Mouse (Mus musculus) spleen, adult 2 months (tissue): ENCODE measurements at regions not wholly inside any gene's neighbourhood (a gene's known extent, or its start where the extent isn't known, plus 50 kb on each side); places are given as distances from the start of the nearest gene placed in this dataset.

ENCODE experiments used
- DNase-seq, 2 experiments: peaks; one replicate each; pipeline versions ENCODE4 v3.0.0 to v3.0.0-alpha.2; 2012 to 2021; ENCODE audit warnings: low spot score in 2 of 2, low read depth in 1 of 2
- H3K27ac ChIP-seq: fragments of 200-500 bp; 2 replicates; pipeline ENCODE4 v1.5.1; 2012; ENCODE audit warnings: low read length, inconsistent platforms; ENCODE audit not compliant: insufficient read depth
- H3K27me3 ChIP-seq: fragments of 200-500 bp; 2 replicates; pipeline ENCODE4 v1.6.1; 2012; ENCODE audit warnings: mild to moderate bottlenecking, moderate library complexity, low read length, inconsistent platforms; ENCODE audit not compliant: control insufficient read depth, insufficient read depth
- H3K36me3 ChIP-seq: fragments of 200-500 bp; 2 replicates; pipeline ENCODE4 v1.6.1; 2012; ENCODE audit warnings: mild to moderate bottlenecking, low read length, inconsistent platforms; ENCODE audit not compliant: control insufficient read depth, insufficient read depth
- H3K4me1 ChIP-seq: fragments of 200-500 bp; 2 replicates; pipeline ENCODE4 v1.6.1; 2011; ENCODE audit warnings: inconsistent platforms; ENCODE audit not compliant: control insufficient read depth, insufficient read depth, insufficient read length
- H3K4me3 ChIP-seq: fragments of 200-500 bp; 2 replicates; pipeline ENCODE4 v1.5.1; 2011; ENCODE audit warnings: mild to moderate bottlenecking, inconsistent platforms; ENCODE audit not compliant: insufficient read depth, insufficient read length; ENCODE audit errors: extremely low read depth
- CTCF ChIP-seq: fragments of 200-500 bp; IDR thresholded peaks from 2 replicates; pipeline ENCODE4 v1.5.1; 2011; ENCODE audit warnings: mild to moderate bottlenecking, inconsistent platforms; ENCODE audit not compliant: insufficient read depth, insufficient read length, insufficient replicate concordance; ENCODE audit errors: extremely low read depth
- POLR2A ChIP-seq: fragments of 200-500 bp; IDR thresholded peaks from 2 replicates; pipeline ENCODE4 v1.6.1; 2011; ENCODE audit warnings: low read depth, low read length, inconsistent platforms
- WGBS: fragments of 180-500 bp; shearing (Covaris S2); methylation state at CpG from one replicate; pipeline ENCODE4 v1.1.7; 2018; 5-methylcytosine and 5-hydroxymethylcytosine counted together

- DNase-seq: no peak
- H3K27me3 ChIP-seq: no peaks in the 10 kb centered on the region
- no peaks in the 10 kb centered on the region for H3K36me3 ChIP-seq
- WGBS: 87% methylated on average over 1 of the region's 1 CpGs
- no peaks in the 10 kb centered on the region for H3K4me1 ChIP-seq
- H3K27ac ChIP-seq: no peak overlapping the region
- TF ChIP-seq POLR2A (no peak), CTCF (no peak)
- H3K4me3 ChIP-seq: no peak overlapping the region
These were observed 130.7 kb upstream of the Gprin3 start for GRCm38 (mm10) chr6:59556668-59557310.

GRCm38 (mm10) chr6:59537025-59537424, 110.9 kb upstream of the Gprin3 start:
- no peaks in the 10 kb centered on the region for H3K4me1 ChIP-seq
- no peak overlapping the region for H3K27ac ChIP-seq
- 64% methylated on average over 2 of the region's 2 CpGs for WGBS
- no peaks in the 10 kb centered on the region for H3K36me3 ChIP-seq
- no peak for TF ChIP-seq CTCF
- TF ChIP-seq POLR2A: no peak
- no peaks in the 10 kb centered on the region for H3K27me3 ChIP-seq
- DNase-seq: no peak
- no peak overlapping the region for H3K4me3 ChIP-seq

DNA sequence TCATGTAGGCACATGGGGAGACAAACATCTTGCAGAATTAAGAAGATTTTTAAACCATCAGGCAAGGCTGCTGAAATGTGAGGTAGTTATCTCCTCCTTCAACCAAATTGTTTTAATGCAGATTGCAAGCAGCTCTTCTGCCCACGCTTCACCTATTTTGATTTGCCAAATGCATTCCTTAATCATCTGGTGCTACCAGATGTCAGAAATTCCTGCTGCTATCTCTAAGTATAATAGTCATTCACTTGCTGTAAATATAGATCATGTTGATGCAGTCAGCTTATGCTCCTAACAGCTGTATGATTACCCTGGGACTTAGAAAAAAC, 98.8 kb upstream of the Gprin3 start:
- Histone ChIP-seq H3K27ac (no peak overlapping the region), H3K4me3 (no peak overlapping the region), H3K27me3 (no peaks in the 10 kb centered on the region), H3K4me1 (no peaks in the 10 kb centered on the region), H3K36me3 (no peaks in the 10 kb centered on the region)
- no peak for DNase-seq
- WGBS: 94% methylated on average over 1 of the region's 1 CpGs
- no peak for TF ChIP-seq CTCF
- TF ChIP-seq POLR2A: no peak

DNA sequence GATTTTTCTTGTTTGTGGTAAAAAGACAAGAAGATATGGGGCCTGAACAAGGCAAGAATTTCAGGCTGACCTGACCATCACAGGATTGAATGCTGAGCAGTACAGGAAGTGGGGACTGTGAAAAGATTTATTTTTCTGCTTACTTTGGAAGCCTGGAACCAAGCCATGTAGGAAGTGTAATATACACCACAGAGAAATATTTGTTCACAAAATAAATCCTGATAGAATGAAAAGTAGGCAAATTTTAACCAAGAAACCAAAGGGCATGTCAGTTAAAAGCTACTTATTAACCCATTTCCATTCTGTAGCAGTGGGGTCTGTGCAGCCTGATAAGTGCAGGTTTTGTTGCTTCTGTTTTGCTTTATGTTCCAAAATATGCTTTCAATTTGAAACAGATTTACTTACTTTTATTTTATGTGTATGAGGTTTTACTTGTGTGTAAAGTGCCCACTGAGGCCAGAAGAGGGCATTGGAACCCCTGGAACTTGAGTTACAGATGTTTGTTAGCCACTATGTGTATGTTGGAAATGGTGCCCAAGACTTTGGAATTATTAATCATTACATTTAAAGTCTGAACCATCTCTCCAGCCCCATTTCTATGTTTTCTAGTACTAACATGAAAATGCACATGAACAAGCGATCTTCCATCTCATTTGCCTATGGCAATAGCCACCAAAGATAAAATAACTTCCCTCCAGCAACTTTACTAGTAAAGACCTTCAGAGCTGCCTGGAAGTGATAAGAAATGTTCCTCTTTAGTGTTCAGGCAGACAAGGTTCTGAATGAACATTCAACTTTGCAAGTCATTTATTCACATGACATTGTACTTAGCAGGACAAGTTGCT, 98.2 kb upstream of the Gprin3 start:
- H3K4me1 ChIP-seq: no peaks in the 10 kb centered on the region
- TF ChIP-seq CTCF: no peak
- no peak for TF ChIP-seq POLR2A
- no peaks in the 10 kb centered on the region for H3K36me3 ChIP-seq
- no peak overlapping the region for H3K27ac ChIP-seq
- WGBS: 66% methylated on average over 1 of the region's 1 CpGs
- no peaks in the 10 kb centered on the region for H3K27me3 ChIP-seq
- H3K4me3 ChIP-seq: no peak overlapping the region
- no peak for DNase-seq

DNA sequence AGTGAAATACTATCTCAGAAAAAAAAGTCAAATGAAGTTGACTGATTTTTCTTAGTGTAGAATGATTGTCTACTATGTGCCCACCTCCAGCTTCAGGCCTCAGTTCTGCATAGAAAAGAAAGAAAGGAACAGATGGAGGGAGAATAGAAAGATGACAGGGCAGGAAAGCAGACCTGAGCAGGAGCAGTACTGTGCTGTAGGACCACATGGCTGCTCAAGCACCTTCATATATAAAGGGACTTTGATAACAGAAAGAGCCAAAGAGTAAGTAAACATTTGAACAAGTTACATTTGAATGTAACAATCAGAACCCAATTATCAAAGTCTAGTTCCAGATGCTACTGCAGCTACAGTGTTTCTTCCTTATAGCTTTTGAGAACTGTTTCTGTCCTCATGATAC, 96.9 kb upstream of the Gprin3 start:
- no peak overlapping the region for H3K27ac ChIP-seq
- no peak for DNase-seq
- no peak for TF ChIP-seq CTCF
- no peak for TF ChIP-seq POLR2A

DNA sequence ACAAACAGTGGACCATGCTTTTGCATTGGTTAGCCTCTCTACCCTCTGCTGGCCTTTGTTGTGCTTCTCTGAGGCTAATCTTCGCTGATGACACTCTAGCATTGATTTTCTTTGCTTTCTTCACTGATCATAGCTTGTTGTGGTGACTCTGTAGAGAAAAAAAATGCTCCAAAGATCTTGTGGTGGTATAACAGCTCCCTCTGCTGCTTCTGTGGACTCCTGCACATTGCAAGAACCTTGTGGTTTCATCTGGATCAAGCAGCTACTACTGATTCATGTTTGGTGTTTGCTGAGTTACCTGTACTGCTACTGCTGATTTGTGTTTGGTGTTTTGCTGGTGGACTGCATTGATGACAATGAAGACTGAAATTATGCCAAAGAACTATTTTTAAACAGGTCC, 74.7 kb upstream of the Gprin3 start:
- TF ChIP-seq POLR2A (no peak), CTCF (no peak)
- no peak for DNase-seq
- WGBS: 26% methylated on average over 1 of the region's 1 CpGs
- no peak overlapping the region for H3K4me3 ChIP-seq
- no peaks in the 10 kb centered on the region for H3K36me3 ChIP-seq
- no peaks in the 10 kb centered on the region for H3K27me3 ChIP-seq
- no peak overlapping the region for H3K27ac ChIP-seq
- no peaks in the 10 kb centered on the region for H3K4me1 ChIP-seq

More for the DNA sequence above, 96.9 kb upstream of the Gprin3 start:
- Histone ChIP-seq H3K36me3 (no peaks in the 10 kb centered on the region), H3K4me1 (no peaks in the 10 kb centered on the region), H3K4me3 (no peak overlapping the region), H3K27me3 (no peaks in the 10 kb centered on the region)

- no peaks in the 10 kb centered on the region for H3K27me3 ChIP-seq
- H3K36me3 ChIP-seq: no peaks in the 10 kb centered on the region
- H3K4me3 ChIP-seq: no peak overlapping the region
- no peak for DNase-seq
- TF ChIP-seq CTCF (no peak), POLR2A (no peak)
- WGBS: 70% methylated on average over 1 of the region's 1 CpGs
- H3K4me1 ChIP-seq: no peaks in the 10 kb centered on the region
- no peak overlapping the region for H3K27ac ChIP-seq
These were observed 72.7 kb upstream of the Gprin3 start for GRCm38 (mm10) chr6:59498800-59499199.

DNA sequence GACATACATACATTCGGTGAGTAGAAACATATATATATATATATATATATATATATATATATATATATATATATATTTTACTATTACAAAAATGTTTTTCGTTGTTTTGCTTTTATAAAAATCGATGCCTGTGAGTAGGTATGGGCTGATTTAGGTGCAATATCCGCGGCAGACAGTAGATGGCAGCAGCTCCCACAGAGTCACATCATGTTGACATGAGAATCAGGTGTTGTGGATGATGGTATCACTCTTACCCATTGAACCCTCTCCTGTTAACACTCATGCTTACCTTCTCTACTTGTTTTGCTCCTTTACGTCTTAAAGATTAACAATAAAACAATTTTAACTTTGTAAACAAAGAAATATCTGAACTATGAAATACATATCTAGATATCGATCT, 72.0 kb upstream of the Gprin3 start:
- DNase-seq: peak in 1 of 2 experiments; percentile 46
- Histone ChIP-seq H3K4me1 (no peaks in the 10 kb centered on the region), H3K27ac (no peak overlapping the region), H3K27me3 (no peaks in the 10 kb centered on the region), H3K4me3 (no peak overlapping the region), H3K36me3 (no peaks in the 10 kb centered on the region)
- WGBS: 26% methylated on average over 7 of the region's 7 CpGs
- TF ChIP-seq CTCF (peak; percentile 67; the same call in 1 of the 2 replicates), POLR2A (no peak)
